Mouse (Mus musculus) splenic B cell, adult 2 months (primary cell): Measurements from ENCODE around the gene Sc5d.

ENCODE experiments used
- DNase-seq: peaks from one replicate; pipeline ENCODE4 v3.0.0-alpha.2; 2011; ENCODE audit warnings: low read depth, low spot score
- H3K27me3 ChIP-seq: 2 replicates; pipeline ENCODE4 v1.6.1; 2012; ENCODE audit warnings: mild to moderate bottlenecking, low read length, moderate library complexity, mixed read lengths; ENCODE audit not compliant: control insufficient read depth, poor library complexity, insufficient read depth, severe bottlenecking
- H3K36me3 ChIP-seq: 2 replicates; pipeline ENCODE4 v1.6.1; 2012; ENCODE audit warnings: mild to moderate bottlenecking, low read length, moderate library complexity, mixed read lengths; ENCODE audit not compliant: control insufficient read depth, poor library complexity, insufficient read depth, severe bottlenecking

Sc5d gene

DNA sequence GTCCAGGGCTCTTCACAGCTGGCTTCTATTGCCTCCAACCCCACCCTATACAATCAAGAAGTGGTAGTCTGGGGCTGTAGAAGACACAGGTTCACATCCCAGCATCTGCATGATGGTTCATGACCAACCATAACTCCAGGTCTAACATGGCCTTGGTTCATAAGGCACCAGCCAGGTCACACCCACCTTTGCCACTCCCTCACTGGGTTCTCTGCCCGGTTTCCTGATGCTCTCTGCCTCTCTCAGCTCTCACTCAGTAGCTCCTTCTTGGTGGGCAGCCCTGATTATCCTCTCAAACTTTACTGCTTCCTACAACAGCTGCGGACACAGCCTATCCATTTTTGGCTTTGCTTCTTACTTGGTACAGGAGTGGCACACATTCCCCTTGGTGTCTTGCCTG, 33.7 kb downstream of the Sc5d start:
- Histone ChIP-seq H3K36me3 (no peaks in the 10 kb centered on the region; the same call in 1 of the 2 replicates), H3K27me3 (no peaks in the 10 kb centered on the region)
- no peak for DNase-seq

DNA sequence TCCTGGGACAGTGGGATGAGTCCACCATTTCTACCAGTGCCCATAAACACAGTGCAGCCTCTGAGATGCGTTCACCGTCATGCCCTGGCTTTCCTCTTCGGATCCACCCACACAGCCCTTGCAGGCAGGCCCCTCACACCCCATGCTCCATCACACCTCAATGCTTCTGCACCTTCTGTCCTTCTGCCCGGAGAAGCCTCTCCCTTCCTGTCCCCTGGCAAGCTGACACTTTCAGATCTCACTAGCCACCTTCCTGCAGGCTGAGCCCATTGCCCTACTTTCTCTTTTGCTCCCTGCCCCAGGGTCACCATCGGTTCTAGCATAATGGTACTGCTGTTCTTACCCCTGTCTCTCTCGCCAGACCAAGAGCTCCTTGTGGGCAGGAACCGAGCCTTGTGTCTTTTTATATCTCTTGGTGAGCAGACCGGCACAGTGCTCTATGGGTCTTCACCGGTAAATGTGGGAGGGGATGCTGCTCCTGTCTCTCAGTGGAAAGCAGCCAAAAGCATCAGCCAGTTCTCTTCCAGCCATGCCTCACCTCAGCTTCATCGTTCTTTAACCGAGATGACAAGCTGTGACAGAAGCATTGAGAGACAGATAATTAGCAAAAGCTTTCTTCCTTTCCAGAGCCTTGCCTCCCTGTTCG, 34.5 kb downstream of the Sc5d start:
- H3K27me3 ChIP-seq = no peaks in the 10 kb centered on the region
- no peaks in the 10 kb centered on the region; the same call in 1 of the 2 replicates for H3K36me3 ChIP-seq
- DNase-seq = peak; percentile 13

DNA sequence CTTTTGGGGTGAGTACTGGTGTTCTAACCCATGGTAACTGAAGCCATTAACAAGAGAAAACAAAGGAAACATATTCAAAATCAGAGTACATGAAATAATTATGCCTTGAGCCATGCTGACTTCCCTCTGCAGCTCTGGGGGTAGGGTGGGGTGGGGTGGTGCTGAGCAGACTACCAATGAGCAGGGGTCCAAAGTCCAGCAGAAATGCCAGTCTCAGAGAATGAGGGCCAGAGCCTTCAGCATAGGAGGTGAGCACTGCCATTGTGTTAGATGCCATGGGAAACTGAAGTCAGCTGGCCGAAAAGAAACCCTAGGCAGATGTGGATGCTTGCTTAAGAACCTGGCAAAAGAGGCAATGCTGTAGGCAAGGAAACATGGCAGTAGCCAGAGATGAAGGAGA, 36.3 kb downstream of the Sc5d start:
- Histone ChIP-seq H3K36me3 (no peaks in the 10 kb centered on the region), H3K27me3 (no peaks in the 10 kb centered on the region)
- DNase-seq = no peak

DNA sequence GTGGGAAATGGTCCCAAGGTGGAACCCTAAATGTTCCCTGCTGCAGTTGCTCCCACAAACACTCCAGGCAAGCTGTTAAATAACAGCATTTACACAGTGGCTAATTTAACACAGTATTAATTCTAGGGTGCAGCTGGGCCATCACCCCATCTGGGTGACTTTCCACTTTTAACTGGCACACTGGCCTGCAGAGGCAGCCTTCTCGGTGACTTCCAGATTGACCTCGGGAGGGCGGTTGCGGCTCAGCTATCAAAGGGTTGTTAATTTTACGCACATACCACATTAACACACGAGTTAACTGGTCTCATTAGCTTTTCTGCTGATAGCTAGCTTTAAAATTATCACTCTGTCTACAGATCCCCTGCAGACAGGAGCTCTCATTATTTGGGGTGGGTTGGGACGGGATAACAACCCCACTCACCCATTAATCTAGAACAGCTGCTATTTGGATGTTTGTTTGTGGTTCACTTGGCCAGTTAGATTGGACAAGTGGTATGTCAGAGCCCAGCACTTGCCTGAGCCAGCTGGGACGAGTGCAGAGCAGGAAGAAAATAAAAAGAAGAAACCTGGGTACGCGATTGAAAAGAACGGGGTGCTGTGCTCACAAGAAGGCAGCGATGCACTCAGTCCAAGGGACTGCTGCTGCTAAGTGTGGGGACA, 44.9 kb downstream of the Sc5d start:
- Histone ChIP-seq H3K36me3 (no peaks in the 10 kb centered on the region), H3K27me3 (no peaks in the 10 kb centered on the region)
- no peak for DNase-seq

DNA sequence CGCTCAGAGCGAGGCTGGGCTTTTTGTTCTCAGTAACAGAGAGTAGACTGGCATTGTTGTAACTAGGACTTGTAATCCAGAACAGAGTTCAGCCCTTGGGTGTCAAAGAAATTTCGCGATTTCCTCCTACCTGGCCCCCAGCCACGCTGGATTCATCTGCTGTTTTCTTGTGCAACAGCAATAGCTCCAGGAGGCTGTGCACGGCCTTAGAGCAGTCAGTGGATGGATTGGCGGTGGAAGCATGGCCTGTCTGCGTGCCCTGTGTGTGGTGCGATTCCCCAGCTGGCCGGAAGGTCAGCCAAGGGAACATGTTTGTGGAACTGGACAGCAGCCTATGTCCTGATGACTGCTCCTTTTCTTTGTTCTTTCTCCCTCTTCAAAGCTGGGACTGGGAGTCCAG, 46.4 kb downstream of the Sc5d start:
- H3K27me3 ChIP-seq = no peaks in the 10 kb centered on the region
- no peak for DNase-seq
- no peaks in the 10 kb centered on the region for H3K36me3 ChIP-seq

DNA sequence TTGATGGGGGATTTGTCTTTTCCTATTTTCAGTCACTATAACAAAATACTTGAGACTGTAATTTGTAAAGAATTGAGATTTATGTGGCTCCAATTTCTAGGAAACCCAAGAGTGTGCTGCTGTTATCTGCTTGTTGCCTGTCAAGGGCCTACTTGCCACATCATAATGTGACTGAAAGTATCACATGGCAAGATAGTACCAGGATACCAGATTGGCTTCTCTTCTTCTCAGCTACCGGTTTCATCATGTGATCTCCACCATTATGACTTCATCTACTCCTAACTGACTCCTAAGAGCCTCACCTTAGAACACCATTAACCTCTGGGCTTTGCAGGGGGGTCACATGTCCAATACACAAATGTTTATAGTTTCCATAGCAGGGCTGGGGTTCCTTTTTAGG, 49.9 kb downstream of the Sc5d start:
- Histone ChIP-seq H3K36me3 (no peaks in the 10 kb centered on the region), H3K27me3 (no peaks in the 10 kb centered on the region)
- DNase-seq = peak; percentile 11

DNA sequence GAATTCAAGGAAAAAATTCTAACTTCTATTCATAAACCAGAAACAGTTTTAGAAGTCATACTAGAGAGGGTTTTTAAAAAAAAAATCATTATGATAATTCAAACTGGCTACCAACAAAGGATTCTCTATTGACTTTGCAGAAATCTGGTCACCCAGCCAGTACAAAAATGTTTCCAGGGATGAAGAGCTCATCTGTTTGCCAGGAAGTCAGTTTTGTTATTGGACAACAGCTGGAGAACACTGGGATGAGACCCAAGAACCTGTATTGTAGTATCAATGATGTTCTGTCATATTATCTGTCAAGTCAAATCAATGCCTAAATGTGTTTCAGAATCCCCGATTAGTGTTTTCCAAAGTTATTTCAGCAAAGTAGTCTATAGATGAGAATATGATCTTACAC, 50.9 kb downstream of the Sc5d start:
- DNase-seq = no peak
- Histone ChIP-seq H3K27me3 (no peaks in the 10 kb centered on the region), H3K36me3 (no peaks in the 10 kb centered on the region)

DNA sequence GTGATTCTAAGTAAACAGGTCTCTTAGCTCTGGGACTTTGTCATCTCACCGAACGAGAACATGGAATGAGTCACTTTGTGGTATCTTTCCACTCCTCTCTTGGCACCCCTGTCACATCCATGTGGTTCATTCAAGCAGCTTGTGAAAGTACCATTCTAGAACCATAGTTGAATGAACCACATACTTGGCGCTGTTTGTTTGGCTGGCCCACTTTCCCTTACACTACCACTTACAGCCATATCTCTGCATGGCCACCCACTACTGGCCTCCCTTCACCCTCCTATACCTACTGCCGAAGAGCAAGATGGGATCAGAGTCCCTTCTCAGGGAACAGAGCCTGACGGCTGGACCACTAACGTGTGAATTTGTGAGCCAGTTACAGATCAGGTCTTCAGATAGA, 54.4 kb downstream of the Sc5d start:
- H3K36me3 ChIP-seq = no peaks in the 10 kb centered on the region
- H3K27me3 ChIP-seq = no peaks in the 10 kb centered on the region
- DNase-seq = no peak

DNA sequence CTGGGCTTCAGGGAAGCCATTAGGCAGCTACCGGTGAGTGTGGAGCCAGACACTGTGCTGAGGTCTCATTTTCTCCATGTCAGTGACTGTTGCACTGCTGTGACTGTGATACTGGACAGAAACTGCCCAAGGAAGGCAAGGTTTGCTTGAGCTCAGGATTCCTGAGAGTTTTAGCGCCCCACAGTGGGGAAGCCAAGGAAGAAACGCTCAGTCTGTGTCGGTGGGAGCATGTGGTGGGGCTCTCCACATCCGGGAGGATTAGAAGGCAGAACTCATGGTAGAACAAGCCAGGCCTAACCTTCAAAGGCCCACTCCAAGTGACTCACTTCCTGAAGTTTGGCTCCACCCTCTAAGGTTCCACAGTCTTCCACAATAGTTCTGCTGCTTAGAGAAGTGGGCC, 55.6 kb downstream of the Sc5d start:
- no peaks in the 10 kb centered on the region for H3K27me3 ChIP-seq
- H3K36me3 ChIP-seq = no peaks in the 10 kb centered on the region
- peak; percentile 64 for DNase-seq

DNA sequence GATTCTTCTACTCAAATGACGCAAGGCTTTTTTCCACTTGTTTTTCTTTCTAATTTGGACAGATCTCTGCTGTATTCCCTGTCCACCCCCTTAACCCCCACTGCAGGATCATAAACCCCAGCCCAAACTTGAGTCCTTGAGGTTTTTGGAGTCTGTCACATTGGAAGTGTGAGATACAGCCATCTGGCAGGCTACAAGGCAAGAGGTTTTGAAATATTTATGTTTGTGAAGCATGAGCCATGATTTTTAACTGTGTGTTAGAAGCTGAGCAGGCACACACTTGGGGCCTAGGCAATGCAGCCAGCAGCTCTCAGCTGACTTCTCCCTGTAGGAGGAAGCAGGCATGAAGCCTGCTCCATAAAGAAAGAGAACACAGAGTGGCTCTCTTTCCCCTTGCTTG, 57.3 kb downstream of the Sc5d start:
- H3K36me3 ChIP-seq = no peaks in the 10 kb centered on the region
- H3K27me3 ChIP-seq = no peaks in the 10 kb centered on the region
- no peak for DNase-seq

DNA sequence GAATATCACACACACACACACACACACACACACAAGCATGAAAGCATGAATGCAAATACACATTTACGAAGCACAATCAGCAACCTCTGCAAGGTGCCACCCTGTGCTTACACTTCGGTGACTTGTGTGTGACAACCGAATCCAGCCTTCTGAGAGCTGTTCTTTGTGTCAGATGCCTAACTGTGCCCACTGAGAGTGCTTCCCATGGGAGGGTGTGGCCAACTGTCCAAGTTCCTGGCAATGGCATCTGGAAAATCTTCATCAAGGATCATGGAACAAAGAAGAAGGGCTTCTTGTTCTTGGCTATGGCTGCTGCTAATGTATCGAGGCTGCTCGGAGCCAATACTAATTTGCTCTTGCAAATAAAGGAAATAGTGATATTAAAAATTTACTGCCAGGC, 61.8 kb downstream of the Sc5d start:
- no peak for DNase-seq

More for the DNA sequence above, 61.8 kb downstream of the Sc5d start:
- Histone ChIP-seq H3K36me3 (no peaks in the 10 kb centered on the region), H3K27me3 (peaks cover 2% of the 10 kb centered on the region; the same call in 1 of the 2 replicates)
